Mouse (Mus musculus) ES-Bruce4 (cell line): ENCODE results near the gene Tnfsf13.

Experiments used
- CTCF ChIP-seq: IDR thresholded peaks from one replicate; pipeline ENCODE4 v1.8.1; 2011; ENCODE audit warnings: low read depth, low read length
- EP300 ChIP-seq: IDR thresholded peaks from 2 replicates; pipeline ENCODE4 v1.6.1; 2011; ENCODE audit warnings: low read depth, low read length; ENCODE audit not compliant: insufficient read depth
- POLR2A ChIP-seq: IDR thresholded peaks from one replicate; pipeline ENCODE4 v1.8.1; 2011; ENCODE audit warnings: low read length; ENCODE audit not compliant: insufficient read depth

GRCm38 (mm10) chr11:69656065-69656455, 29.5 kb downstream of the Tnfsf13 start:
- TF ChIP-seq CTCF: no peak
- peak; percentile 93 for TF ChIP-seq EP300
- no peak for TF ChIP-seq POLR2A
